Mouse (Mus musculus) erythroblast, embryonic 14.5 days (primary cell): Measurements from ENCODE around the gene Dlec1. TPM values are rescaled to one million over a fixed set of nuclear protein-coding genes. Genes with fewer than 3 reads are reported as not detected.

ENCODE experiments used
- H3K27me3 ChIP-seq: 2 replicates; pipeline ENCODE4 v1.6.1; 2012; ENCODE audit warnings: inconsistent platforms; ENCODE audit not compliant: control insufficient read depth
- H3K36me3 ChIP-seq: 2 replicates; pipeline ENCODE4 v1.6.1; 2012; ENCODE audit warnings: mild to moderate bottlenecking, inconsistent platforms; ENCODE audit not compliant: control insufficient read depth
- H3K4me1 ChIP-seq: 2 replicates; pipeline ENCODE4 v1.6.1; 2012; ENCODE audit warnings: inconsistent platforms; ENCODE audit not compliant: control insufficient read depth
- H3K4me3 ChIP-seq: replicated peaks from 2 replicates; pipeline ENCODE3; 2012; ENCODE audit warnings: moderate library complexity, mild to moderate bottlenecking, inconsistent platforms
- H3K9me3 ChIP-seq: 2 replicates; pipeline ENCODE4 v1.6.1; 2012; ENCODE audit warnings: low read length, inconsistent platforms, mixed read lengths; ENCODE audit not compliant: control insufficient read depth
- GATA1 ChIP-seq: IDR thresholded peaks from 2 replicates; pipeline ENCODE4 v1.6.1; 2012; ENCODE audit warnings: low read length, inconsistent platforms, mixed read lengths
- TAL1 ChIP-seq: IDR thresholded peaks from 3 replicates; pipeline ENCODE4 v1.6.1; 2012; ENCODE audit warnings: low read length, inconsistent platforms, mixed read lengths
- polyA plus RNA-seq: library from polyadenylated mRNA; stranded (reverse); fragments of >175 nt; gene quantifications from 2 replicates; pipeline ENCODE4 v1.2.3, GENCODE M21; 2012

Gene Dlec1
- polyA plus RNA-seq, 1 experiment, result not detected

- Histone ChIP-seq H3K4me1 (no peaks in the 10 kb centered on the region), H3K9me3 (no peaks in the 10 kb centered on the region), H3K36me3 (no peaks in the 10 kb centered on the region; the same call in 1 of the 2 replicates), H3K27me3 (peaks cover 13% of the 10 kb centered on the region), H3K4me3 (no peak overlapping the region)
- TF ChIP-seq GATA1 (no peak), TAL1 (no peak)
These were observed 49.5 kb downstream of the Dlec1 start for GRCm38 (mm10) chr9:119151751-119152150.

- no peaks in the 10 kb centered on the region for H3K9me3 ChIP-seq
- TF ChIP-seq TAL1 (no peak), GATA1 (no peak)
- H3K4me1 ChIP-seq, result no peaks in the 10 kb centered on the region
- no peaks in the 10 kb centered on the region; the same call in 1 of the 2 replicates for H3K36me3 ChIP-seq
- no peak overlapping the region for H3K4me3 ChIP-seq
- H3K27me3 ChIP-seq, result peaks cover 28% of the 10 kb centered on the region
These were observed 53.1 kb downstream of the Dlec1 start for GRCm38 (mm10) chr9:119155416-119155815.

GRCm38 (mm10) chr9:119155826-119156225 lies 53.5 kb downstream of the Dlec1 start:
- Histone ChIP-seq H3K9me3 (no peaks in the 10 kb centered on the region), H3K4me3 (no peak overlapping the region)

GRCm38 (mm10) chr9:119156278-119157201 lies 54.3 kb downstream of the Dlec1 start, which contains the start of gene Acaa1b:
Gene Acaa1b, minus strand, starts transcription at chr9:119157093.
- no peak for TF ChIP-seq GATA1
- no peak for TF ChIP-seq TAL1
- Histone ChIP-seq H3K27me3 (peaks cover 28% of the 10 kb centered on the region), H3K36me3 (no peaks in the 10 kb centered on the region; the same call in 1 of the 2 replicates), H3K9me3 (no peaks in the 10 kb centered on the region), H3K4me3 (peak within 1 kb of the TSS; percentile 50), H3K4me1 (no peaks in the 10 kb centered on the region)

More at GRCm38 (mm10) chr9:119155826-119156225, 53.5 kb downstream of the Dlec1 start:
- TF ChIP-seq TAL1 (no peak), GATA1 (no peak)
- H3K4me1 ChIP-seq, result no peaks in the 10 kb centered on the region
- no peaks in the 10 kb centered on the region; the same call in 1 of the 2 replicates for H3K36me3 ChIP-seq
- peaks cover 28% of the 10 kb centered on the region for H3K27me3 ChIP-seq

- no peaks in the 10 kb centered on the region for H3K36me3 ChIP-seq
- no peak for TF ChIP-seq TAL1
- TF ChIP-seq GATA1, result no peak
- peaks cover 28% of the 10 kb centered on the region for H3K27me3 ChIP-seq
- H3K4me1 ChIP-seq, result no peaks in the 10 kb centered on the region
- no peaks in the 10 kb centered on the region for H3K9me3 ChIP-seq
- H3K4me3 ChIP-seq, result no peak within 1 kb of the TSS
These were observed 56.6 kb downstream of the Dlec1 start, which contains the start of gene Gm47289 for GRCm38 (mm10) chr9:119158861-119159260. Gene Gm47289, plus strand, starts transcription at chr9:119159161.

GRCm38 (mm10) chr9:119160689-119161088 lies 58.4 kb downstream of the Dlec1 start:
- no peaks in the 10 kb centered on the region for H3K4me1 ChIP-seq
- 0 out of 2 replicates have a peak, but pooled peaks cover 2% of the 10 kb centered on the region for H3K9me3 ChIP-seq
- no peak overlapping the region for H3K4me3 ChIP-seq
- TF ChIP-seq TAL1 (no peak), GATA1 (no peak)
- no peaks in the 10 kb centered on the region for H3K36me3 ChIP-seq
- peaks cover 26% of the 10 kb centered on the region for H3K27me3 ChIP-seq

- H3K27me3 ChIP-seq, result no peaks in the 10 kb centered on the region
These were observed 62.5 kb downstream of the Dlec1 start for GRCm38 (mm10) chr9:119164743-119165142.

GRCm38 (mm10) chr9:119165548-119165947 lies 63.3 kb downstream of the Dlec1 start:
- H3K4me1 ChIP-seq, result no peaks in the 10 kb centered on the region
- H3K4me3 ChIP-seq, result no peak overlapping the region
- 0 out of 2 replicates have a peak, but pooled peaks cover 2% of the 10 kb centered on the region for H3K9me3 ChIP-seq
- TF ChIP-seq TAL1 (no peak), GATA1 (no peak)
- H3K36me3 ChIP-seq, result no peaks in the 10 kb centered on the region
- H3K27me3 ChIP-seq, result no peaks in the 10 kb centered on the region

More at GRCm38 (mm10) chr9:119164743-119165142, 62.5 kb downstream of the Dlec1 start:
- Histone ChIP-seq H3K36me3 (no peaks in the 10 kb centered on the region), H3K4me3 (no peak overlapping the region), H3K4me1 (no peaks in the 10 kb centered on the region), H3K9me3 (0 out of 2 replicates have a peak, but pooled peaks cover 2% of the 10 kb centered on the region)
- no peak for TF ChIP-seq GATA1
- no peak for TF ChIP-seq TAL1

- Histone ChIP-seq H3K9me3 (0 out of 2 replicates have a peak, but pooled peaks cover 2% of the 10 kb centered on the region), H3K36me3 (no peaks in the 10 kb centered on the region), H3K27me3 (no peaks in the 10 kb centered on the region), H3K4me3 (no peak overlapping the region), H3K4me1 (no peaks in the 10 kb centered on the region)
- TF ChIP-seq GATA1, result no peak
- no peak for TF ChIP-seq TAL1
These were observed 65.3 kb downstream of the Dlec1 start for GRCm38 (mm10) chr9:119167608-119168007.
